Mouse (Mus musculus): Measurements from ENCODE around the gene Slc41a3. TPM values are rescaled to one million over a fixed set of nuclear protein-coding genes. Genes with fewer than 3 reads are reported as not detected.

The Slc41a3 gene
- polyA plus RNA-seq, 1 experiment: 16.6 TPM

DNA sequence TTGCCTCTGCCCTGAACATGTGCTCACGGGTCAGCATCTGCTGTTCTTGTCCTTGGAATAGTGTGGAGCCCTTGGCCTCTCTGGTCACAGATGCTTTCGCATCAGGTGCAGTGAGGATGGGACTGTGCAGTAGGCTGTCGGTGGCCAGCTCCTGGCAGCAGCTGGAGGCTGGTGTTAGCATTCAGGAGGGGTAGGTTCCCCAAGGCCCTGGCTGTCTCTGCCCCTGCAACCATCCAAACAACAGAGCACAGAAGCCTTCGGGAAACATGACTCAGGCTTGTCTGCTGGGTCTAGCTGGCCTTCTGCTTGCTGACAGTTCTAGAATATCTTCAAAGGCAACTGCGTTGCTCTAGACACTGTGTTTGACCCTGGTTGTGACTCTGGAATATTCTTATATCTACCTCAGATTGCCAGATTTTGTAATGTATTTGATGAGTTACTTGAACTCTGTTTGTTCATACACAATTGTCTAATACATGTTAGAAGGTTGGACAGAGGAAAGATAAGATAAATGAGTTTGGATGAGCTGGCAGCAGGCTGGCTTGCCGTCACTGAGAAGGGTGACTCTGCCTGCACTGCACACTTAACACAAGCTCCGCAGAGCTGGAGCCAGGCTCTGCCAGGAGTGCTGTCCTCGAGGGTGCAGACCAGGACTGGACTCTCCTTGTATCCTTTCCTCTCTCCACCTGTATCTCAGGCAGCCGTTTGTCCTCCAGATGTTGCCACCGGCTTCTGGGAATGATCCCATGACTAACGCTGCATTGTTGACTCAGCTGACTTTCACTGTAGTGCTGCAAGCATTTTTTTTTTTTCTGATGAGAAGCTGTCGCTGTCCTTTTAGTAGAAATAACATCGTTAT is 38.9 kb upstream of the Slc41a3 start:
- Histone ChIP-seq H3K36me3 (ENCODE audit: control insufficient read depth) (peaks cover 8% of the 10 kb centered on the region; the same call in 1 of the 2 replicates), H3K4me1 (ENCODE audit: control insufficient read depth) (no peaks in the 10 kb centered on the region), H3K27me3 (ENCODE audit: control insufficient read depth) (no peaks in the 10 kb centered on the region), H3K9me3 (ENCODE audit: control insufficient read depth, low read length) (no peaks in the 10 kb centered on the region), H3K4me3 (replicated peaks) (no peak overlapping the region)
- TF ChIP-seq TAL1 (IDR thresholded peaks at IDR 0.05; ENCODE audit: low read length) (no peak), GATA1 (IDR thresholded peaks at IDR 0.05; ENCODE audit: low read length) (no peak)

DNA sequence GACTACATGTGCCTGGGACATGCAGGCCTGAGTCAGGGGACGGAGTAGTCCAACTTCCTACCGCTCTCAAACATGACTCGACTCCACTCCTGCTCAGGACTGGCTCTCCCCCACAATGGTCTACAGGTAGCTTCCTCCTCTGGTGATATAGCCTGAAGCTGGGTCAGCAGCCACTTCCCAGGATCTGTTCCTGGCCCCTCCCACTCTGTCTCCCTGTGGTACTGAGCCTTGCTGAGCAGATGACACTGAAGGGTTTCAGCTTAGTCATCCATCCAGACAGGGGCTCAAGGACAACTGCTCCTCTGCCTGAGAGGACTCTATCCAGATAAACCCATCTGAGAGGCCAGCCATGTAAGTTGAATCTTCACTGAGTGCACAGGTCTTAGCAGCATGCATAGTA is 37.0 kb upstream of the Slc41a3 start:
- H3K4me3 ChIP-seq (replicated peaks): no peak overlapping the region
- H3K36me3 ChIP-seq (ENCODE audit: control insufficient read depth): peaks cover 5% of the 10 kb centered on the region; the same call in 1 of the 2 replicates

DNA sequence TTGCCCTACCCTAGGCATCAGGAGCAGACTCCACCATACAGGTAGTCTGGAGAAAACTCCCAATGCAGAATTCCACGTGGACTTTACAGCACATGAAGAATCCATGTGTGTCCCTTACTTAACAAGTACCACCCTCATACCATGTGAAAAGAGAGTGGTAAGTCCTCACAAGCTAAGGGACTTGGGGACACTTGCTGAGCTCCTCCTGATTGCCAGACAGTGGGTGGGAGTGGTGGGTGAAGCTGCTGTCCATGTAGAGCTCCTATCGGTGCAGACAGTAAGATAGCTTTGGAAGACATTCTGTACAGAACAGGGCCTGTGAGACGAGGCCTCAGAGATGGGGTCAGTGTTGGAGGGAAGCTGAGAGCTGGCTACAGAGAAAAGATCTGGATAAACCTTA is 36.6 kb upstream of the Slc41a3 start:
- no peak for TF ChIP-seq TAL1 (IDR thresholded peaks at IDR 0.05; ENCODE audit: low read length)
- TF ChIP-seq GATA1 (IDR thresholded peaks at IDR 0.05; ENCODE audit: low read length): no peak
- Histone ChIP-seq H3K36me3 (ENCODE audit: control insufficient read depth) (peaks cover 3% of the 10 kb centered on the region; the same call in 1 of the 2 replicates), H3K4me3 (replicated peaks) (no peak overlapping the region), H3K9me3 (ENCODE audit: control insufficient read depth, low read length) (no peaks in the 10 kb centered on the region), H3K27me3 (ENCODE audit: control insufficient read depth) (no peaks in the 10 kb centered on the region), H3K4me1 (ENCODE audit: control insufficient read depth) (no peaks in the 10 kb centered on the region)

More for the DNA sequence above, 37.0 kb upstream of the Slc41a3 start:
- no peak for TF ChIP-seq GATA1 (IDR thresholded peaks at IDR 0.05; ENCODE audit: low read length)
- no peak for TF ChIP-seq TAL1 (IDR thresholded peaks at IDR 0.05; ENCODE audit: low read length)
- H3K9me3 ChIP-seq (ENCODE audit: control insufficient read depth, low read length): no peaks in the 10 kb centered on the region
- no peaks in the 10 kb centered on the region for H3K4me1 ChIP-seq (ENCODE audit: control insufficient read depth)
- H3K27me3 ChIP-seq (ENCODE audit: control insufficient read depth): no peaks in the 10 kb centered on the region

DNA sequence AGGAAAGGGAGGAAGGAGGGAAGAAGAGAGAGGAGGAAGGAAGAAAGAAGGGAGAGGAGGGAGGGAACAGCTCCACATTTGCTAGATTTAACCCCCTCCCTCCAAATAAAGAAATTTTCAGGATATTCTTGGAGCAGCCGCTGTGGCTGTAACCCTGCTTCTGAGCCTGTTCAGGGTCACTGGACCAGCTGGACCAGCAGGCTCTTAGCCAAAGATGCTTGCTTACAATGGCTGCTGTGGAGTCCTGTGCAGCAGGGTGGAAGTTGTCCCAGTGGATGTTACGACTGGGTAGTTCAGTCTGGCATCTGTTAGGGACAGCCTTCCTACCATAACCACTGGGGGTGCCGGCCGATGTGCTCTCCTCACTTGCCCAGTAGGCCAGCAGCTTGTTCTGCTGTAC is 35.8 kb upstream of the Slc41a3 start:
- Histone ChIP-seq H3K9me3 (ENCODE audit: control insufficient read depth, low read length) (no peaks in the 10 kb centered on the region), H3K27me3 (ENCODE audit: control insufficient read depth) (no peaks in the 10 kb centered on the region), H3K4me1 (ENCODE audit: control insufficient read depth) (no peaks in the 10 kb centered on the region), H3K4me3 (replicated peaks) (no peak overlapping the region), H3K36me3 (ENCODE audit: control insufficient read depth) (peaks cover 3% of the 10 kb centered on the region; the same call in 1 of the 2 replicates)
- TF ChIP-seq GATA1 (IDR thresholded peaks at IDR 0.05; ENCODE audit: low read length) (no peak), TAL1 (IDR thresholded peaks at IDR 0.05; ENCODE audit: low read length) (no peak)

DNA sequence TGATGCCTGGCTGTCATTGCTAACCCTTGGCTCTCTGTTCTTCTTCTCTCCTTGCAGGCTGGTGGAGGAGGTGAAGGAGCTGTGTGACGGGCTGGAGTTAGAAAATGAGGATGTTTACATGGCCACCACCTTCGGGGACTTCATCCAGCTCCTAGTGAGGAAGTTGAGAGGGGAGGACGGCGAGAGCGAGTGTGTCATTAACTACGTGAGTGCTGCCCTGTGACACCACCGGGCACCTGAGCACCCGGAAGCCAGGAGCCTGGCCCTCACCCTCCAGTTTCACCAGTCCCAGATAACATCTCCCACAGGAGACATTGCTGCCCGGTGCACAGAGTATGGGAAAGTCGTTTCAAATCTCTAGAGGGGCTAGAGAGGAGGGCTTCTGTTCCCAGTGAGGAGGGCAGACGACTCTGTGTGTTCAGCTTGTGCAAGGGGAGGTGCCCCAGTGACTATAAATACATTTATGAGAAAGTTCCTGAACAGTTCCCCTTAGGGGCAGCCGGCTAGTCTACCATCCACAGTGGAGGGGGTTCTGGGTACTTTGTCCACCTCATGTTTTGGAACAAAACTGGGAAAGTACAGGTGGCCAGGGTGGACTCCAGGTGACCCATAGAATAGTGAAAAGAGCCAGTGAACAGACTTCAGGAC is 34.7 kb upstream of the Slc41a3 start:
- H3K9me3 ChIP-seq (ENCODE audit: control insufficient read depth, low read length): no peaks in the 10 kb centered on the region
- no peaks in the 10 kb centered on the region for H3K27me3 ChIP-seq (ENCODE audit: control insufficient read depth)
- H3K36me3 ChIP-seq (ENCODE audit: control insufficient read depth): peaks cover 3% of the 10 kb centered on the region; the same call in 1 of the 2 replicates
- H3K4me1 ChIP-seq (ENCODE audit: control insufficient read depth): no peaks in the 10 kb centered on the region
- no peak for TF ChIP-seq GATA1 (IDR thresholded peaks at IDR 0.05; ENCODE audit: low read length)
- no peak for TF ChIP-seq TAL1 (IDR thresholded peaks at IDR 0.05; ENCODE audit: low read length)
- H3K4me3 ChIP-seq (replicated peaks): no peak overlapping the region

DNA sequence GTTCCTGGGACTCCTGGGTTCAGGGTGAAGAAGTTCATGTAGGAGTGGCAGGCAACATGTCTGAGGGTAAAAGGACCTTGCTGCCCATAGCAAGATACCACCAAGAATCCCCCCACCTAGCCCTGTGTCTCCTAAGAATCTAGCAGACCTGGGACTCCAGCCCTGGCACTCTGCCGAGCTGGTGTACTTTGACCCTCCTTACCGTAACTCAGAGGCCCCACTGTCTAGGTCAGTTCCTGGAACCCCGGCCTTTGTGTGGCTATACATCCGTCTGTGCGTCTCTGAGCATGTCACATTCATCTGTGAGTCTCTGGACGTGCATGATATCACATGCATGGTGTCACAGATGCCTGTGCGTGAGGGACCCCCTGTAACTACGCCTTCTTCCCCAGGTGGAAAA is 34.1 kb upstream of the Slc41a3 start:
- peaks cover 3% of the 10 kb centered on the region; the same call in 1 of the 2 replicates for H3K36me3 ChIP-seq (ENCODE audit: control insufficient read depth)
- H3K4me3 ChIP-seq (replicated peaks): no peak overlapping the region
- H3K9me3 ChIP-seq (ENCODE audit: control insufficient read depth, low read length): no peaks in the 10 kb centered on the region
- TF ChIP-seq TAL1 (IDR thresholded peaks at IDR 0.05; ENCODE audit: low read length): no peak
- no peak for TF ChIP-seq GATA1 (IDR thresholded peaks at IDR 0.05; ENCODE audit: low read length)
- H3K27me3 ChIP-seq (ENCODE audit: control insufficient read depth): no peaks in the 10 kb centered on the region
- H3K4me1 ChIP-seq (ENCODE audit: control insufficient read depth): no peaks in the 10 kb centered on the region

DNA sequence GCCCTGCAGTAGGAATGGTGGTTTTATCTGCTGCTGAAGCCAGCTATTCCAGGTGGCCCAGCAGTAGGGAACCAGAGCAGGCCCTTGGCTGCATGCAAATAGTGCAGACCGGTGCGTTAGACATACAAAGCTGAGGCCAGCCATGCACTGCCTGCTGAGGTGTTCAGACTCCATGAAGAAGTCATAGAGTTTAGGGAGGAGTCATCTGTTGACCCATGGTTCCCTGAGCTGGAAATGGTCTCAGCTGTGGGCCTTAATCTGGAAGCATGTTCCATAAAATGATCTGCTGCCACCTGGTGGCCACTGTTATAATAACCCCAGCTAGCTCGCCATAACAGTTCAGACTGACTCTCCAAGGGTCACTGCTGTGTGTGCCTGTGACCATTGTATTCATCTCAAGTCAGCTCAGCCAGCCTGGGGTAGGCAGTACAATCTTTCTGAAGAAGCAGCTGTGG is 29.2 kb upstream of the Slc41a3 start:
- Histone ChIP-seq H3K36me3 (ENCODE audit: control insufficient read depth) (no peaks in the 10 kb centered on the region; the same call in 1 of the 2 replicates), H3K4me3 (replicated peaks) (no peak overlapping the region), H3K27me3 (ENCODE audit: control insufficient read depth) (no peaks in the 10 kb centered on the region), H3K4me1 (ENCODE audit: control insufficient read depth) (no peaks in the 10 kb centered on the region), H3K9me3 (ENCODE audit: control insufficient read depth, low read length) (no peaks in the 10 kb centered on the region)
- TF ChIP-seq TAL1 (IDR thresholded peaks at IDR 0.05; ENCODE audit: low read length) (no peak), GATA1 (IDR thresholded peaks at IDR 0.05; ENCODE audit: low read length) (no peak)

DNA sequence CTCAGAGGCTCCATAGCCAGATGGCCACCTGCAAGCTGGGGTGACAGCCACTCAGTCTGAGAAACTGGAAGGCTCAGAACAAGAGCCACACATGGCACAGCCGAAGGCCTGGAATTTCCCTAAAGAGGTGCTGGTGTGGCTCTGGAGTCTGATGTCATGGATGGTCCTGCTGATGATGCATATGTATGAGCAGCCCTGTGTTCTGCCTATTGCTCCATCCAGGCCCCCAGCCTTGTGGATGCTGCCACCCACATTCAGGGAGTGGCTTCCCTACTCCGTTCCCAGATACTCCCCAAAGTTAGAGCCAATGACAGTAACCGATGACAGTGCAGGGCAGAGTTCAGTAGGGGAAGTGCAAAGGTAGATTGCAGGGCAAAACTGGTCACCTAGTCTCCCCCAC is 26.4 kb upstream of the Slc41a3 start:
- no peak for TF ChIP-seq TAL1 (IDR thresholded peaks at IDR 0.05; ENCODE audit: low read length)
- TF ChIP-seq GATA1 (IDR thresholded peaks at IDR 0.05; ENCODE audit: low read length): no peak
- H3K36me3 ChIP-seq (ENCODE audit: control insufficient read depth): no peaks in the 10 kb centered on the region; the same call in 1 of the 2 replicates
- H3K4me1 ChIP-seq (ENCODE audit: control insufficient read depth): no peaks in the 10 kb centered on the region
- no peaks in the 10 kb centered on the region for H3K9me3 ChIP-seq (ENCODE audit: control insufficient read depth, low read length)
- no peaks in the 10 kb centered on the region for H3K27me3 ChIP-seq (ENCODE audit: control insufficient read depth)
- H3K4me3 ChIP-seq (replicated peaks): no peak overlapping the region

DNA sequence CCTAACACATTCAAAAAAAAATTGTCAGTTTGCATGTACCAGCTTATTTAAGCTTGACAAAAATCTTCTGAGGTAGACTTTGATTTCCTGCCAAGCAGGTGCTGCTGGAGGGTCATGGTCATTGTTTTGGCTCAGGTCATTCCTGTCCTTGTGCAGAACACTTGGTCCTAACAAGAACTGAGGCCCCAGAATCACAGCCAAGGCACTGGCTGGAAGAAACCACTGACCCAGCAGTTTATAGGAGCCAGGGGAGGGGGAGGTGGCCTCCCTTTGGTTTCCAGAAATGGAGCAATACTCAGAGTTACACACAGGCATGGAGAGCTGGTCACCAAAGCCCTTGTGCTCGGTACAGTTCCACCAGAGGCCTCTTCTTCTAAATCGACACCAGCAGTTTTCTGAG is 22.2 kb upstream of the Slc41a3 start:
- no peak for TF ChIP-seq TAL1 (IDR thresholded peaks at IDR 0.05; ENCODE audit: low read length)
- no peak for TF ChIP-seq GATA1 (IDR thresholded peaks at IDR 0.05; ENCODE audit: low read length)
- Histone ChIP-seq H3K36me3 (ENCODE audit: control insufficient read depth) (no peaks in the 10 kb centered on the region; the same call in 1 of the 2 replicates), H3K4me3 (replicated peaks) (no peak overlapping the region), H3K27me3 (ENCODE audit: control insufficient read depth) (no peaks in the 10 kb centered on the region), H3K9me3 (ENCODE audit: control insufficient read depth, low read length) (no peaks in the 10 kb centered on the region), H3K4me1 (ENCODE audit: control insufficient read depth) (no peaks in the 10 kb centered on the region)

Data from erythroblast, embryonic 14.5 days (primary cell).